Mouse (Mus musculus) frontal cortex, adult 2 months (tissue): Measurements from ENCODE around the gene Chmp1a. TPM values are rescaled to one million over a fixed set of nuclear protein-coding genes. Genes with fewer than 3 reads are reported as not detected.

Source experiments
- DNase-seq, 2 experiments: peaks; one replicate each; pipeline ENCODE4 v3.0.0; 2022; ENCODE audit warnings: low spot score in 1 of 2; ENCODE audit errors: extremely low spot score in 1 of 2
- polyA plus RNA-seq: library from polyadenylated mRNA; depleted of rRNA; stranded (reverse); fragments of >200 nt; gene quantifications from 2 replicates; pipeline ENCODE4 v1.2.3, GENCODE M21; 2012; rRNA removed

Chmp1a gene
- polyA plus RNA-seq, 1 experiment: 130 TPM

- DNase-seq: no peak
These were observed 54.6 kb downstream of the Chmp1a start, which contains the start of gene Sult5a1 for GRCm38 (mm10) chr8:123157888-123158465. TSS of gene Sult5a1 (minus strand) at chr8:123158315.

GRCm38 (mm10) chr8:123156070-123156773, 56.3 kb downstream of the Chmp1a start:
- no peak for DNase-seq

DNA sequence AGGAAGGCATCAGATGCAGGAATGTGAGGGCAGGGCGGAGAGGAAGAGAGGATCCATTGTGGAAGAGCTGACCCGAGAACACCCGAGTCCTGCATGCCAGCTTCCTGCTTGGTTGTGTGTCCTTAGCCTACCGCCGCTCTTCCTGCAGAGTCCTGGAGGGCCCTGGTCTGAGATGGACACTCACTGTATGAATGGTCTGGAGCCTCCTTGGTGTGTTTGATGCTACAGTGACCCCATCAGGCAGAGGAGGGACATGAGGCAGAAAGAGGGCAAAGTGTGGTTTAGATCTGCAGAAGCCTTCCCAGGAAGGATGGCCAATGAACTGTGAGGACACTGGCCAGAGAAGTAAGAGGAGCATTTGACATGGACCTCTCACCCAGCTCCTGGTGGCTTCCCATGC, 57.4 kb downstream of the Chmp1a start:
- DNase-seq: no peak

Other genes starting within 250 kb of the Chmp1a start
- gene Ankrd11, start 170.5 kb downstream of the Chmp1a start, polyA plus RNA-seq: 97.3 and 101 TPM in 2 replicates
- gene Spg7, start 149.8 kb downstream of the Chmp1a start, polyA plus RNA-seq: 90.1 and 103 TPM in 2 replicates
- gene Rpl13, start 110.4 kb downstream of the Chmp1a start, polyA plus RNA-seq: 1,060 and 1,106 TPM in 2 replicates
- 145 and 196 TPM in 2 replicates for gene Cpne7, start 95.4 kb downstream of the Chmp1a start, polyA plus RNA-seq
- gene Sult5a1, start 54.4 kb downstream of the Chmp1a start, polyA plus RNA-seq: 0.80 and 0.98 TPM in 2 replicates
- gene Dpep1, start 26.5 kb downstream of the Chmp1a start, polyA plus RNA-seq: 0.21 and 0.36 TPM in 2 replicates
- 9.3 and 9.7 TPM in 2 replicates for gene Spata33, start 69 bp upstream of the Chmp1a start, polyA plus RNA-seq
- gene Cdk10, start 12.1 kb upstream of the Chmp1a start, polyA plus RNA-seq: 137 and 152 TPM in 2 replicates
- 46.3 and 53.3 TPM in 2 replicates for gene Spata2l, start 23.5 kb upstream of the Chmp1a start, polyA plus RNA-seq
- gene Zfp276, start 41.4 kb upstream of the Chmp1a start, polyA plus RNA-seq: 27.4 and 32.1 TPM in 2 replicates
- 97.9 and 108 TPM in 2 replicates for gene Vps9d1, start 41.6 kb upstream of the Chmp1a start, polyA plus RNA-seq
- 3.1 and 4.1 TPM in 2 replicates for gene Fanca, start 105.8 kb upstream of the Chmp1a start, polyA plus RNA-seq
- gene Spire2, start 120.0 kb upstream of the Chmp1a start, polyA plus RNA-seq: 17.4 and 20.8 TPM in 2 replicates
- 583 and 605 TPM in 2 replicates for gene Tcf25, start 161.0 kb upstream of the Chmp1a start, polyA plus RNA-seq
- 0.04 and 0.06 TPM in 2 replicates for gene Mc1r, start 194.3 kb upstream of the Chmp1a start, polyA plus RNA-seq
- 668 and 684 TPM in 2 replicates for gene Tubb3, start 198.7 kb upstream of the Chmp1a start, polyA plus RNA-seq
- gene Def8, start 210.8 kb upstream of the Chmp1a start, polyA plus RNA-seq: 41.5 and 41.8 TPM in 2 replicates